In genomic region chr15:4524598-4524997, GRCm38 (mm10) we compare ENCODE assay signal across 16 mouse cellular contexts.
"Had no signal": no experiment of that assay in that cellular context is flagged by ENCODE, and none has a peak within 500 bp of the region (broad histone marks: within the 10 kb centered on the region; RNA-seq: fewer than 3 reads in every experiment).

No protein-coding gene starts in this region.

- DNase-seq: gastrocnemius, postnatal 14 days; gastrocnemius, postnatal 36 days; heart, adult 2 months; heart, postnatal 10 days; heart, postnatal 4 days; kidney, adult 18-20 months; kidney, adult 8-10 months; kidney, postnatal 10 days; kidney, postnatal 25 days; kidney, postnatal 4 days; liver; liver, embryonic 13.5 days had no signal

- ATAC-seq: hindbrain, embryonic 16.5 days; inflammation-experienced regulatory T-cells, adult 6 months; intestine, embryonic 15.5 days; intestine, postnatal 0 days had no signal
